Mouse (Mus musculus) brain, embryonic 14.5 days (tissue): ENCODE measurements around the gene Sh3bp2.

Source experiments
- CTCF ChIP-seq: fragments of 200-500 bp; IDR thresholded peaks from 2 replicates; pipeline ENCODE4 v1.5.1; 2012; ENCODE audit warnings: inconsistent platforms, mild to moderate bottlenecking, moderate library complexity, borderline replicate concordance; ENCODE audit not compliant: insufficient read depth, insufficient read length; ENCODE audit errors: extremely low read depth
- POLR2A ChIP-seq: fragments of 200-500 bp; IDR thresholded peaks from 2 replicates; pipeline ENCODE4 v1.6.1; 2012; ENCODE audit warnings: mild to moderate bottlenecking, inconsistent platforms, borderline replicate concordance; ENCODE audit not compliant: poor library complexity, insufficient read depth, insufficient read length, severe bottlenecking; ENCODE audit errors: extremely low read depth

- TF ChIP-seq CTCF (no peak), POLR2A (no peak)
These were observed 65.1 kb downstream of the Sh3bp2 start for GRCm38 (mm10) chr5:34590702-34591101.
